Mouse (Mus musculus): ENCODE results near the gene Sp6.

The Sp6 gene

DNA sequence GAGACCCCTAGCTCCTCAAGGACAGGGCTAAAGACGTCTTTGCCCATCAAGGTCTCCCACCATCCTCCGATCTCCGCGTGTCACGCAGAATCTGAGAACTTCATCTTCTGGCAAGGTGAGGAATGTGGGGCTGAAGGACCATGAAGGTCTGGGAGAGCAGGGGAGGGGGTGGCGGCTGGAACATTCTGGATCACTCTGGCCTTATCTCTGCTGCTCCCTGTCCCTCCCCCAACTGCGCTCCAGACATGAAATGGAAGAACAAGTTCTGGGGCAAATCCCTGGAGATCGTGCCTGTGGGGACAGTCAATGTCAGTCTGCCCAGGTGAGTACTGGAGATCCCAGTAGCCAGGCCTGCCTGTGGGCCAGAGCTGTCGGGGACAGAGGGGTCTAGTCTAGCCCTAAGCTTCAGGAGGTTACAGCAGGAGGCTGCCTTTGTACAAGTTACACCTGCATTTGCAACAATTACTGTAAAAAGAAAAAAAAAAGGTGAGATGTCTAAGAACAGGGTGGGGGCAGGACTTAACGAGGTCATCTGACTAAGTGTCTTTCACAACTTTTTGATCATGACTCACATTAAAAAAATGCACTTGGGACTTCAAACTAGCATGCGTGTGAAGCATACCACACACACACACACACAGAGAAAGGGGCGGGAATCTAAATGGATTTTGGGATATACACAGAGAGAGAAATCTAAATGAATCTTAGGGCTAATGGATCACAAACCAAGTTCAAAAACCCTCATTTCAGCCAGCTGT lies 52.5 kb downstream of the Sp6 start:
- no peak for DNase-seq

- no peak for DNase-seq
These were observed 53.6 kb downstream of the Sp6 start for GRCm38 (mm10) chr11:97066656-97067360.

DNA sequence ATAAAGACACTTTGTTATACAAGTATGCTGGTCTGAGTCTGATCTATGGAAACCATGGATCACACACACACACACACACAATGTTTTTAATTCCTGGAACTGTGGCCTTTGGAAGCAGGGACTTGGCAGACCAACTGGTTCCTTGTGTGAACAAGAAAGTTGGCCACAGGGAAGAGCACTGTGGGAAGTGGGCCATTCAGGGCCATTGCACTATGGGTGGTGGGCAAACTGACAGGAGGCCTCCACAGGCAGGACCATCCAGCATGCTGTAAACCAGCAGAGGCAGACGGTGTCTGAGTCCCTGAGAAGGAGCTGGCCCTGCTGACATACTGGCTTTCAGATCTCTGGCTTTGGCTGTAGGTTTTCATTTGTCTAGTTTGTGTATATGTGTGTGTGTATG lies 56.1 kb downstream of the Sp6 start:
- no peak for DNase-seq

GRCm38 (mm10) chr11:97069770-97070169 lies 56.6 kb downstream of the Sp6 start:
- DNase-seq: no peak

DNA sequence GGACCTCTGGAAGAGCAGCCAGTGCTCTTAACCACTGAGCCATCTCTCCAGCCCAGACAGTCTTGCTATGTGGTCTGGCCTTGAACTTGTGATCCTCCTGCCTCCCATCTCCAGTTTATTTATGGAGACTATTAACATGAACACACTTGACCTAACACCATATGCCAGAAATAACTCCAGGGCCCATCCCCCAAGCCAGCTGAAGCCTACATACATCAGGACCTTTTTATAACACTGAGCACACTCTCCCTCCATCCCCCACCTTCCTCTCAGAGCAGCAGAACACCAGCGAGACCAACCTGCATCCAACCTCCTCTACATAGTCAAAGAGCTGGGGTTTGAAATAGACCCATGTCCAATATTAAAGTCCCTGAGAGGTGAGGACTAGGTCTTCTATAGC lies 57.9 kb downstream of the Sp6 start:
- DNase-seq: no peak

DNA sequence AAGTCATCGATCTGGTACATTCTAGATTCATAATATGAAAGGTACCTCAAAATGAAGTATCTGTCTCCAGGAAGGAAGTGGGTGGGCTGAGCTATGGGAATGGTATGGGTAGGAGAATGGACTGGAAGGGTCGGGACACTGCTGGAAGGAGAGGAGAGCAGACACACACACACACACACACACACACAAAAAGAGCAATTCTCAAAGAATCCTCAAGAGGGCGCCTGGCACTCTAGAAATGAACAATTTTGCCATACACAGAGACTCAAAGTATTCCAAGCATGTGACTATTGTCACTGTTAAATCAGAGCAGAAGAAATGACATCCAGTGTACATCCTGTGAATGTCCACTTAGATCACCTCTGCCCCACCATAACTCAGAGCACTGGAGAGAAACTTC lies 59.3 kb downstream of the Sp6 start:
- DNase-seq: no peak

DNA sequence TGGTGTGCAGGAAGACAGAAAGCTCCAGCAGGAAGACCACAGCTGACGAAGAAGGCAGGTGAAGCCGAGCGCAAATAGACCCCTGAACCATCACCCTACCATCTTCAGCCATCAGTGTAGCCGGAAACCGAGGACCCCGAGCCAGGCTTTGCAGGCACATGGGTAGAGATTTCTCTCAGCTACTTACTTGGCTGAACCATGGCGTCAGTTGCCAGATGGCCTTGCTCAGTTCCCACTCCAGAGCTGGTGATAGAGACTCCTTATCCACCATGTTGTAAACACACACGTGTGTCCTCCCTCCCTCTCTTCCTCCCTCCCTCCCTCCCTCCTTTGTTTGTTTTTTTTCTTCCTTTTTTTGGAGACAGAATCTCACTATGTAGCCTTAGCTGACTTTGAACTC lies 61.0 kb downstream of the Sp6 start:
- DNase-seq: no peak

Measured in liver (tissue).